Mouse (Mus musculus) neural tube, embryonic 11.5 days (tissue): ENCODE measurements around the gene Chst15. TPM values are rescaled to one million over a fixed set of nuclear protein-coding genes. Genes with fewer than 3 reads are reported as not detected.
A peak's percentile ranks its signal among the peaks of the same experiment; 100 is the strongest.

ENCODE experiments used
- ATAC-seq: fragments of 200-750 bp; cut with Nextera tagmentation; 2 replicates; pipeline ENCODE4 v1.8.0; 2017; ENCODE audit warnings: moderate number of reproducible peaks, mild to moderate bottlenecking, moderate TSS enrichment, moderate library complexity; ENCODE audit not compliant: insufficient read depth, low FRiP score, low TSS enrichment
- DNase-seq: peaks from one replicate; pipeline ENCODE4 v3.0.0-alpha.2; 2015; ENCODE audit warnings: low spot score
- H3K27ac ChIP-seq: fragments of 300-500 bp; sonication (generic); 2 replicates; pipeline ENCODE4 v1.5.1; 2014; ENCODE audit warnings: low read depth, mild to moderate bottlenecking, low read length
- H3K27me3 ChIP-seq: fragments of 300-500 bp; sonication (generic); 2 replicates; pipeline ENCODE4 v1.6.1; 2014; ENCODE audit warnings: mild to moderate bottlenecking, low read length, mixed read lengths; ENCODE audit not compliant: control insufficient read depth, insufficient read depth
- H3K36me3 ChIP-seq: fragments of 300-500 bp; sonication (generic); 2 replicates; pipeline ENCODE4 v1.6.1; 2014; ENCODE audit warnings: mild to moderate bottlenecking, low read length, moderate library complexity, mixed read lengths; ENCODE audit not compliant: control insufficient read depth, insufficient read depth
- H3K4me1 ChIP-seq: fragments of 300-500 bp; sonication (generic); 2 replicates; pipeline ENCODE4 v1.6.1; 2014; ENCODE audit warnings: low read length, mixed read lengths; ENCODE audit not compliant: control insufficient read depth, insufficient read depth
- H3K4me2 ChIP-seq: fragments of 300-500 bp; sonication (generic); 2 replicates; pipeline ENCODE4 v1.6.1; 2014; ENCODE audit warnings: low read depth, mild to moderate bottlenecking, moderate library complexity
- H3K4me3 ChIP-seq: fragments of 300-500 bp; sonication (generic); 2 replicates; pipeline ENCODE4 v1.5.1; 2014; ENCODE audit warnings: low read depth, low read length
- H3K9ac ChIP-seq: fragments of 300-500 bp; sonication (generic); 2 replicates; pipeline ENCODE4 v1.6.1; 2014; ENCODE audit warnings: mild to moderate bottlenecking, low read length
- H3K9me3 ChIP-seq: fragments of 300-500 bp; sonication (generic); 2 replicates; pipeline ENCODE4 v1.6.1; 2016; ENCODE audit warnings: low read length; ENCODE audit not compliant: control insufficient read depth
- WGBS: fragments of 180-500 bp; shearing (Covaris S2); extraction: QIAGEN DNeasy Blood & Tissue Kit; methylation state at CpG from one replicate; pipeline ENCODE4 v1.1.7; 2014; 5-methylcytosine and 5-hydroxymethylcytosine counted together
- polyA plus RNA-seq: library from polyadenylated mRNA; unstranded; fragments of >200 nt; fragmentation: Nextera tagmentation; extraction: Ambion mirVana; gene quantifications from 2 replicates; pipeline ENCODE4 v1.2.1, GENCODE M21; 2014

The Chst15 gene
- polyA plus RNA-seq, 1 experiment from 2014 or later: 31.3 TPM

DNA sequence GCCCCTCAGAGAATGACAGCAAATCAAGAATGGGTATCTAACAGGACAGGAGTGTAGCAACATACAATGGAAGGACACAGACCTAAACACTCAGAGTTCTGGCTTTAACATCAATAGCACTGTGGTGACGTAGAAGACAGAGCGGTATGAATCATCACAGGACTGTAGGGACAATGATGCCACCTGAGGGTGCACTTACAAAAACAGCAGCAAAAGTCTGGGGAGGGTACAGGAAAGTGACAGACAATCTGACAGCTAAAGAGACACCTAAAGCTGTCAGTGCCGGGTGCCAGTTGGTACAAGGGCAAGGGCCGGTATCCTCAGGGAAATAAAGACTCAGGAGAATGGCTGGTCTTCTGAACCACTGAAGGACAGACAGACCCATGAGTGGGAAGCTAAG is 64.0 kb downstream of the Chst15 start:
- DNase-seq: no peak
- ATAC-seq: no peak
- Histone ChIP-seq H3K27me3 (no peaks in the 10 kb centered on the region), H3K9ac (no peak overlapping the region), H3K36me3 (no peaks in the 10 kb centered on the region; the same call in 1 of the 2 replicates), H3K4me3 (no peak overlapping the region), H3K4me2 (no peak overlapping the region), H3K9me3 (no peaks in the 10 kb centered on the region), H3K27ac (no peak overlapping the region), H3K4me1 (peaks cover 17% of the 10 kb centered on the region)
- WGBS: 92% methylated on average over 4 of the region's 4 CpGs

DNA sequence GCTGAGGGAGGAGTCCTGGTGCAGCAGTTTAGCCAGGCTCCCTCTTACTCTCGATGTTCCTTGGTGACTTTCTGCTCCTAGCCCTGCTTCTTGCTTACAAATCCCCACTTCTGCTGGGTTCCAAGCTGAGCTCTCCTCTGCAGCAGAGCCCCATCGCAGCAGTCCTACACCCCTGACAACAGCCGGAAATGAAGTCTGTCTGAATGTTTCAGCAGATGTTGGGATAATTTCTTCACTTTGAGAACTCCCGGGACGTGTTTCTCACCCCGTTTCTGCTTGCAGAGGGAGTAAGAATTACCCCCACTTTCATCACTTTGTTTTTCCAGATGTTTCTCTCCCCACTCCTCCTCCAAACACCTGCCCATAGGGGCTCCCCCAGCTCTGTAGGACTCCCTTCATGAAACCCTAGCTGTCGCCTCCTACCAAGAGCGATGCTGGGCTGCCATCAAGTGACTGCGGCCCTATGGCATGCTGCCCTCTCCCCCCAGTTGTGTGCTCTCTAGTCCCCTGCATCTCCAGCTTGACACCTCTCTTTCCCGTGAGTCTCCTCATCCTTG is 67.4 kb downstream of the Chst15 start:
- H3K4me2 ChIP-seq: no peak overlapping the region
- no peak overlapping the region for H3K27ac ChIP-seq
- peaks cover 32% of the 10 kb centered on the region for H3K4me1 ChIP-seq
- H3K9me3 ChIP-seq: no peaks in the 10 kb centered on the region
- DNase-seq (no peak), ATAC-seq (no peak)
- 58% methylated on average over 10 of the region's 10 CpGs for WGBS
- H3K9ac ChIP-seq: no peak overlapping the region
- peaks cover 3% of the 10 kb centered on the region; the same call in 1 of the 2 replicates for H3K36me3 ChIP-seq
- no peaks in the 10 kb centered on the region for H3K27me3 ChIP-seq
- no peak overlapping the region for H3K4me3 ChIP-seq

DNA sequence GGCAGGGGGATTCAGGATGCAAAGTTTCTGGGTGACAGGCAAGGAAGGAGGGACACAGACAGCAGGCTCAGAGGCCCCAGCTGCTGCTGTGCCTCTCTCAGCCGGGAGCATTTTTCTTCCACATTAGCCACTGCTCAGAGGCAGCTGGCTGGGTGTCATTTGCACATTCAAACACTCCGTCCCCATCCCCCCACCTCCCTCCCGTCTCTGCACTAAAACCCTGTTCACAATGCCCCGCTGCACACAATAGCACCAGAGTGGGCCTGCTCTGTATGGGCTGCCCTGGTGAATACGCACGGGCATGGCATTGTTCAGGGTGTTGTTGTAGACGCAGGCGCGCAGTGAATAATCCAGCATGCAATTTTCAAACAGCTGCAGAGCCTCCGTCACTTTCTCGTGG is 69.5 kb downstream of the Chst15 start:
- 6% methylated on average over 11 of the region's 11 CpGs for WGBS
- ATAC-seq (peak; percentile 97), DNase-seq (peak; percentile 90)
- Histone ChIP-seq H3K4me3 (no peak overlapping the region), H3K9me3 (no peaks in the 10 kb centered on the region), H3K27ac (peak overlapping the region; percentile 91), H3K27me3 (no peaks in the 10 kb centered on the region), H3K4me2 (no peak overlapping the region), H3K9ac (peak overlapping the region; percentile 41), H3K36me3 (peaks cover 3% of the 10 kb centered on the region; the same call in 1 of the 2 replicates), H3K4me1 (peaks cover 26% of the 10 kb centered on the region)

DNA sequence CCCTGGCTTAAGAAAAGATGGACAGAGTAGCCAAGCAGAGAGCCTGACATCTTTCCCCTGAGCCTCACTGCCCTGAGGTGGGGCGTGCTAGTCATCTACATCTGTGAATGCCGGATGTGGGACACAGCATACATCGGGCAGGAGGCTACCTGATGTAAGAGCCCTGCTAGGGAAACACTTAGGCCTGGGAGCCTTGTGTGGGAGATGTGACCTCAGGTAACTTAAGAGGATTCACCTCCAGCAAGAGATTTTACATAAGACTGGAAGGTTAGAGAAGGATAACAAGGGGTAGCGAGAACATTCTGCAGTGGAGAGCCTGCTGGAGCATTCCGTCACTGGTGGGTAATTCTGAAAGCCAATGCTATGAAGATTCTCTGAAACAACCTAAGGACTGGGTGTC is 69.9 kb downstream of the Chst15 start:
- H3K4me2 ChIP-seq: no peak overlapping the region
- ATAC-seq: no peak

DNA sequence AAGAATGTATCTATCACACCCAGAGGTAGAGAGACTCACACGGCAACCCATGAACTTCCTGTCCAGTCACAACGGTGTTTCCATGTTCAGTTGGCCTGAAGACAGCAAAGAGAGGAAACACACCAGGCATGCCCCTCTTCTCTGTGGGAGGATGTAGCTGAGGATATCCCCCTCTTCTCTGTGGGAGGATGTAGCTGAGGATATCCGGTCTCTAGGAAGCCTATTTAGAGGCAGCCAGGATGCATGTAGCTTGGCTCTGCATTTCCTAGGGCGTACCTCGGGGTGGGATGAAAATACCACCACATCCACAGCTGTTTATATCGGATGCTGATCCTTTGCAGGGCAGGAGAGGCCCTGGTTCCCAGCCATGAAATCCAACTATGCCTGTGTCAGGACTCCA is 71.3 kb downstream of the Chst15 start:
- Histone ChIP-seq H3K4me2 (no peak overlapping the region), H3K9ac (no peak overlapping the region), H3K4me3 (no peak overlapping the region), H3K4me1 (peaks cover 26% of the 10 kb centered on the region), H3K27me3 (no peaks in the 10 kb centered on the region), H3K9me3 (no peaks in the 10 kb centered on the region), H3K27ac (no peak overlapping the region), H3K36me3 (peaks cover 7% of the 10 kb centered on the region; the same call in 1 of the 2 replicates)
- no peak for ATAC-seq
- no peak for DNase-seq
- 91% methylated on average over 6 of the region's 6 CpGs for WGBS

More for the DNA sequence above, 69.9 kb downstream of the Chst15 start:
- no peaks in the 10 kb centered on the region for H3K9me3 ChIP-seq
- WGBS: 46% methylated on average over 5 of the region's 5 CpGs
- peak overlapping the region; percentile 91 for H3K27ac ChIP-seq
- H3K9ac ChIP-seq: peak overlapping the region; percentile 41
- no peaks in the 10 kb centered on the region for H3K27me3 ChIP-seq
- H3K4me1 ChIP-seq: peaks cover 26% of the 10 kb centered on the region
- peaks cover 3% of the 10 kb centered on the region; the same call in 1 of the 2 replicates for H3K36me3 ChIP-seq
- DNase-seq: no peak
- no peak overlapping the region for H3K4me3 ChIP-seq

DNA sequence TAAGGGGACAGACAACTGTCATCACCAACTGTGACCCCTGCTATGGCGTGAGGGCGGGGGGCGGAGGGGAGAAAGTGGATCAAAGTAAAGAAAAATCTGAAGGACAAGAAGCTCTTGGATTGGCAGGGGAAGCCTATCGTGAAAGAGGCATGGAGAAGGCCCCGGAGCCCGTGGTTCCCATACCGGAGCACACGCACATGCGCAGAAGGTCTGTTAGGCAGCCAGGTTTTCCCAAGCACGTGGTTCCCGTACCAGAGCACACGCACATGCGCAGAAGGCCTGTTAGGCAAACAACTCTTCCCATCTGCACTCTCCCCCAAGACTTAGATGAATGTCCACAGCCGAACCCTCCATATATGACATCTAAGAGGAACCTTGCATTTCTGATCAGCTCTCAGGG is 72.4 kb downstream of the Chst15 start:
- H3K27ac ChIP-seq: no peak overlapping the region

DNA sequence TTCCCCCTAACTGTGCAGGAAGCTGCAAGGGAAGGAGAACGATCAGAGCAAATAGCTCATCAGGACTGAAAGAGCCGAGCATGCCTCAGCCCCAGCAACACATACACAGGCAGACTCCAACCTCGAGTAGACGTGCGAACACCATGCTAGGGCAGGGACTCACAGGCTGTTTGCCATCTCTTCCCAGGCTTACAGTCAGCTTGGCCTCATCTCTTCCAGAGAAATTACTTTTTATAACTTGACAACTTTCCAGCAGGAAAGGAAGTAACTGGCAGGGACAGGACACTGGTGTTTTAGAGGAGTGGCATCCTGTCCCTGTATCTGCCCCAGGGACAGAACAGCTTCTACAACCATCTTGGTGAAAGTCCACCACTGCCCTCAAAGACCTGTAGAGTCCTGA is 73.8 kb downstream of the Chst15 start:
- Histone ChIP-seq H3K4me1 (peaks cover 17% of the 10 kb centered on the region), H3K9ac (no peak overlapping the region), H3K9me3 (no peaks in the 10 kb centered on the region), H3K36me3 (peaks cover 7% of the 10 kb centered on the region; the same call in 1 of the 2 replicates), H3K4me3 (no peak overlapping the region), H3K27me3 (no peaks in the 10 kb centered on the region), H3K4me2 (no peak overlapping the region), H3K27ac (no peak overlapping the region)
- WGBS: 80% methylated on average over 5 of the region's 5 CpGs
- no peak for DNase-seq
- ATAC-seq: no peak

More for the DNA sequence above, 72.4 kb downstream of the Chst15 start:
- no peaks in the 10 kb centered on the region for H3K27me3 ChIP-seq
- peaks cover 7% of the 10 kb centered on the region; the same call in 1 of the 2 replicates for H3K36me3 ChIP-seq
- 95% methylated on average over 14 of the region's 14 CpGs for WGBS
- no peaks in the 10 kb centered on the region for H3K9me3 ChIP-seq
- no peak overlapping the region for H3K9ac ChIP-seq
- peaks cover 26% of the 10 kb centered on the region for H3K4me1 ChIP-seq
- no peak for ATAC-seq
- DNase-seq: no peak
- H3K4me2 ChIP-seq: no peak overlapping the region
- H3K4me3 ChIP-seq: no peak overlapping the region

DNA sequence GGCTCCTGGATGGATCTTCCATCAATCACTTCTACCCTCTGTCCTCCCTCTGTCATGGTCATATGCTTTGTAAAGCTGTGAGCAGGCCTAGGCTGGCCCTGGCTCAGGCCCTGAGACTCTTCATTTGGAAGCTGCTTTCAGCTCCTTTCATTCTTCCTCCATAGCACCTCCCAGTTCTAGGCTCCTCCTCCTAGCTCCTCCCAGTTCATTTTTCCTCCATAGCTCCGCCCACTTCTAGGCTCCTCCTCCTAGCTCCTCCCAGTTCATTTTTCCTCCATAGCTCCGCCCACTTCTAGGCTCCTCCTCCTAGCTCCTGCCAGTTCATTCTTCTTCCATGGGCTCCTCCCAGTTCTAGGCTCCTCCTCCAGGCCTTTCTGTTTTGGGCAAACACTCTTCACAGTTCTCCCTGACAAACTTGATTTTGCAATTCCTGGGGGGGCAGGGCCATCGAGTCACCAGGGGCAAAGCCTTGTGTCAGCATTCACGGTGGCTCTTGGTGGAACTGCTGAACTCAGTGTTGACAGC is 74.3 kb downstream of the Chst15 start:
- Histone ChIP-seq H3K9ac (no peak overlapping the region), H3K36me3 (peaks cover 7% of the 10 kb centered on the region; the same call in 1 of the 2 replicates), H3K4me1 (peaks cover 13% of the 10 kb centered on the region), H3K27me3 (no peaks in the 10 kb centered on the region), H3K9me3 (no peaks in the 10 kb centered on the region), H3K27ac (no peak overlapping the region), H3K4me2 (no peak overlapping the region), H3K4me3 (no peak overlapping the region)
- 47% methylated on average over 4 of the region's 4 CpGs for WGBS
- ATAC-seq (0 out of 2 replicates have a peak, but pooled peaks have one; percentile 36), DNase-seq (no peak)

DNA sequence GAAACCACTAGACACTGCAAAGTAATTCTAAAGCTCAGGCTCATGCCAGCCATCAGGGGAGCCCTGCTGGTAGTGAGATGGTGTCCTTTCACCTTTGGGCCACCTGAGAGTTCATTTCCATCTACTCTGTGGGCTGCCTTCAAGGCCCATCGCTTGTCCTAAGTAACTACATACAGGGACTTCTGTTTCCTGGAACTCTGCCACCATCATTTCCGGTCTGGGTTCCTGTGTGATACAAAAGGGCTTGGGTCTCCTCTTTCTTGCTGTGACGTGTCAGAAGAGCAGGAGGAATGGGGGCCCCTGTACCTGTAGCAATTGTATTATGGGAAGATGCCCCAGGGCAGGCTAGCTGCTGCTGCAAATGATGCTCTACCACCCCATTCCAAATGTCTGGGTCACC is 78.1 kb downstream of the Chst15 start:
- no peak for ATAC-seq
- Histone ChIP-seq H3K4me3 (no peak overlapping the region), H3K4me2 (no peak overlapping the region), H3K36me3 (peaks cover 4% of the 10 kb centered on the region), H3K9me3 (no peaks in the 10 kb centered on the region), H3K4me1 (no peaks in the 10 kb centered on the region), H3K9ac (no peak overlapping the region), H3K27me3 (no peaks in the 10 kb centered on the region), H3K27ac (no peak overlapping the region)
- DNase-seq: no peak
- 93% methylated on average over 3 of the region's 3 CpGs for WGBS
